Mouse (Mus musculus): Measurements from ENCODE around the gene Teddm2.
"Not testable (repeated sequence)": the region's sequence is repeated elsewhere in the genome, so short reads cannot be mapped to it uniquely, and the experiment has no call there.

Teddm2 gene

DNA sequence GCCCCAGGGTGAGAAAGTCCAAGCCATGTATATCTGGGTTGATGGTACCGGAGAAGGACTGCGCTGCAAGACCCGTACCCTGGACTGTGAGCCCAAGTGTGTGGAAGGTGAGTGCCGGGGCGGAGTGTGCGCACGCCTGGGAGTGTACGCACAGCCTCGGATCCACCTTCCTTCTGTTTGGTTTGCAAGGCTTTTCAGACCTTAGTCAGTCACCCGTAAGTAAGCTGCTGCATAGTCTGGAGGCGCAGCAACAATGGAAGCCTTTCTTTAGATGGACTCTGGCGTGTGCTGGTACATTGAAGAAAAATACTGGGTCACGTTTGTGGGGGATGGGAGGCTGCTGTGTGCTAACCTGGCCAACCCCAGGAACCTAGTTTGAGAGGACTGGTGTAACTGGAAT is 3.0 kb upstream of the Teddm2 start:
- DNase-seq = no peak

DNA sequence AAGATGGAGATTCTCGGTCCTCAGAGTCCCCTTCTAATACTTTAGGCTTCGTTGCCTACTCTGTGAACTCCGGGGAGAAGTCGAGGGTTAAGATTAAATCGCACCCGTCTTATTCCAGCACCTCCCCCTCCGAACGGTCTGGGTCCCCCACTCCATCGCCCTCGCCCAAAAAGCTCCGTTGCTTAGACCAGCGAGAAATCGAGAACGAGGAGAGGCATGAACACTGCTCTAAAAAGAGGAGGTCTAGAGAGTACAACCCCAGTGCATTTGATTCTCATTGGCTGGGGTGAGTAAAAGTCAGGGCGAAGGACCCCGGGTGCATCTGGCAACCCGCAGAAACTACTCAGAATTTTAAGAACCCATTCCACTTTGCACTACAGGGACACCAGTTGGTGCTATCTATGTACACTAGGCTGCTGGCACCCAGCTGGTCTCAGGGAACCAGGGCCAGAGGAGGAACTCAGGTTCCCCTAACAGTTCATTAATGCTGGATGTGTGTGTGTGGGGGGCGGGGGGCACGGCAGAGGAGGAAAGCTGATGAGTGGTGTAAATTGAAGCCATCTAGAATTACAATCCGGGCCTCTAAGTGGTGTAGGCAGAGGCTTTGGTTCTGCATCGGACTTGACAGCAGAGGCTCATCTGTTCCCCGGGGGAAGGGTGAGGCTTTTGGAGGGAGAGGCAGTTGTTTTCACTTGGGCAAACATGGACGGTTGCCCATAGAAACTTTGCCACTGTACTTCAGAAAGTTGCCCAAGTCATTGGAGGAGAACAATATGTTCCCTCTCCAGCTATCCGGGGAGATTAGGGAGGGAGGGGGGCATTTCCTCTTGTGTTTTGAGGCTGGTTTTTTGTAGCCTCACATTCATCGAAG is 1.1 kb upstream of the Teddm2 start:
- peak; percentile 62 to 72 for DNase-seq

DNA sequence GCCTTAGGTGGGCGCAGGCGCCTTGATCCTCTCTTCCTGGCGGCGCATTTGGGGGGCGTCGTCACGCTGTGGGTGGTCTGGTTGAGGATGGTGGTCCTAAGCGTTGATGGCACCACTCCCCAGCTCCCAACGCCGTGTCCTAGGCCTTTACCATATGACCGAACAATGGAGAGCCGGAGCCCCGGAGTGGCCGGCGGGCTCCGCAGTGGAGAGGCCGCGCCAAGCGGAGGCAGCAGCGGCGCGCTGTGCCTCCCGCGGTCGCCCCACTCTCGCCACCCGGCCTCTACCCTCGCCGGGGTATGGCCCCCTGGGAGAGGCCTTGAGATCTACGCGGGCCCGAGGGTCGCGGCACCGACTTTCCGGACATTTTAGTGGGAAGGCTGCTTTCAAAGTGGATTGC is 353 bp upstream of the Teddm2 start:
- DNase-seq = peak in 1 of 2 experiments; percentile 57

DNA sequence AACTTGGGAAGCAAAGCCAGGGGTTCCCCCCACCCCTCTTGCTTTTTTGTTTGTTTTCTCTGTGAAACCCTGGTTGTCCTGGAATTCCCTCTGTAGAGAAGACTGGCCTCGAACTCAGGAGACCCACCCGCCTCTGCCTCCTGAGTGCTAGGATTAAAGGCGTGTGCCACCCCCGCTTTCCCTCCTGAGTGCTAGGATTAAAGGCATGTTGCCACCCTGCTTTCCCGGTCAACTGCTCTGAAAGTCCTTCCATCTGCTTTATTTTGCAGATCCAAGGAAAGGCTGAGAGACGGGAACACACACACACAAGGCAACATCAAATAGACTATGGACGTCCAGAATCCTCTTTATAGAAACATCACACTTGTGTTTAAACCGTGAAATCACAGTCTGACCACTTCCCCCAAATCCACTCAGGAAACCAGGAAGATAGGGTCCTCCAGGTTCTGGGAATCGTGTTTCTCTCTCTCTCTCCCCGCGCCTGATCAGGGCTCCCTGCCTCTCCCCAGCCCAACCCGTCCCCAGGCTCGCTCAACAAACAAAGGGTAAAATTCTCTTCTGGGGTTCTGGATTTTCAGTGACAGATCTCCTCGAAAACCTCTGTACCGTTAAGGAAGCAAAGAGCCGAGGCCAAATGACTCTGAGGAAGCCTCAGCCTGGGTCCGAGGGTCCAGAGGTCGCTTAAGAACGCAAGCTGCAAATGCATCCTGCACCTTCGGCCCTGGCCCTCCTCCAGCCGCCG is 868 bp downstream of the Teddm2 start:
- no peak for DNase-seq

DNA sequence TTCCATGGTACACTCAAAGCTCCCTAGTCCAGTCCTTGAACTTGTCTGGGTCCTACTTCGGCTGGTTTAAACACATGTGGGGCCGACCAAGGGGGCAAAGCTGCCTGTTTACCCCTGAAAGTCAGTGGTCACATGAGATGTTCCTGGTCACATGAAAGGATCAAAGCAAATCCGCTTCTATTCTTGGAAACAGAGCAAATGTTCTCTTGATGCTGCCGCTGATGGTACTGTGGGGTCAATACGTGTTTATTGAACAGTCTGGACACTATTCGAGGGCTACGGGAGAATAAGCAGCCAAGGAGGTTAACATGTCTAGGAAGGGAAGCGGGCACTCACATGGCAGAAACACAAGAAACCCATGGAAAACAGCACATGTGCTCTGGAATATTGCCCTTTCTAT is 2.8 kb downstream of the Teddm2 start:
- no peak for DNase-seq

DNA sequence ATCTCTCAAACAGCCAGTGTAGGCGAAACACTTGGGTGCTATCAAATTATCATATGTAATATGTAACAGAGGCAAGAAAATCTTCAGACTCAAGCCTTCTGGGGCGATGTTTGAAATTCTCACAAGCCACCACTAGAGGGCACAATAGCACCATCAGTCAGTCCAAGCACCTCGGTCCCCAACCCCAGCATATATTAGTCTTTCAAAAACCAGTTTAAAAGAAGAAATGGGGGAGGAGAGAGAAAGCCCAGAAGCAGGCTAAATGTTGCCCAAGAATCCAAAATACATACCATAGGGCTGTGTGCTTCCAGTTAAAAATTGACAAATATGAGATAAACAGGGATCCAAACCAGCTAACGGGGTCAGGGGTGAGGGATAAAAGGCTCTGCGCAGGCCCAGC is 5.0 kb downstream of the Teddm2 start:
- peak; percentile 65 to 82 for DNase-seq

DNA sequence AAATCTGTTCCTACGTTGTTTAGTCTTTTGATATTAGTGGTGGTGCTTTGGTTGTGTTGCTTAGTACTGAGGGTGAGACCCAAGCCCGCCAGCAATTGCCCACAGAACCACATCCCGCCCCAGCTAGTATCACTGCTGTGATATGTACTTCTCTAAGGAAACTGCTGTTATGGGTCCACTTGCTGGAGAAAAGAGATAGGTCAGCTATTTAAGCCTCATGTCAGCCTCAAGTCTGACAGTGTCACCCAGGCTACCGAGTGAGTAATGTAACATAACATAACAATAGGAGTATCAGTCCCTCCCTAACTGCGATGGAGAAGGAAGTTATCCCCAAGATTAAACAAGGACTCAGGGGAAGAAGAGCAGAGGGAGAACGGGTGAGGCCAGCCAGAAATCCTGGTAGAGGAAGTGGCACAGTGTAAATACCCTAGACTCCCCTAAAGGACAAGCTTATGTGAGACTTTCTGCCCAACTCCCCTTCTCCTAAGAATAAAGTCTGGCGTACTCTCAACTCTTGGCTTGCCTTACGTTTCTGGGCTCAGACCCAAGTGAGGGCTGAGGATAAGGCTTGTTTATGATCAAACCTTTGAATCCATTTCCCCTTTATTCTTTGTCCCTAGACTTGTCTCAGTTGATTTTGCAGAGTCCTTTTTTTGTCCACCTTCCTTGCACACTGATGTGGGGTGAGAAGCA is 5.7 kb downstream of the Teddm2 start:
- no peak for DNase-seq

DNA sequence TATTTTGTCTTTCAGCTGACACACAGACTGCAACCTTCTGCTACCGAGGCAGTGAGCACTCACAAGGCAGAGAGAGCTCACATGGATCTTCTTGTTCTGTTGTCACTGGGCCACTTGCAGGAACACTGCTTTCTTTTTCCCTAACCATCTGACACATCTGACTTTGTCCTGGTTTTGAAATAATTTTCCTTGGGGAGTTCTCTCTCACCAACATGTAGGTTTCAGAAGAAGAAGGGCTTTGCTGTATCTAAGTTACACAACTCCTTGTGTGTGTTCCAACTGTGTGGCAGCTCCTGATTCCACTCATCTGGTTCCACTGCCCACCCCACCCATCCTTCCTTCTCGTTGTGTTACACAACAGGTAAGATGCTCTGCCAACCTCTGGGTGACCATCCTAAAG is 6.3 kb downstream of the Teddm2 start:
- no peak for DNase-seq

DNA sequence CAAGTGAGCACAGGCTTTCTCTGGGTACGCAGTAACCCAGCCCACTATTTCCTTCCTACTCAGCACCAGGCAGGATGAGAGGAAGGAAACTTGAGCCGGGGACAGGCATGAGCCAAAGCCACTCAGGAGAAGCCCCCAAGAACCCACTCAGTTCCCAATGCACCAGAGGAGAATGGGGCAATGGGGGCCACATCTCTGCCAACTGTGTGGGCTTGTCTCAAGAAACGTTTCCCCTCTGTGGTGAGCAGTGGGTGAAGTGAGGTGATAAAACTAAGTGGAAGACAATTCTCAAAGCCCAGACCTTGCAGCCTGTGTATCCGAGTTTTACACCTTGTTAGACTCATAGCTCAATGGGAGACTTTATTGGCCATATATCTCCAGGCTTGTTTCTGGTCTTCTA is 8.6 kb downstream of the Teddm2 start, which contains the start of gene Teddm1a:
TSS of gene Teddm1a (plus strand) at position 301 of the 400 bp plus-strand sequence.
- no peak for DNase-seq

DNA sequence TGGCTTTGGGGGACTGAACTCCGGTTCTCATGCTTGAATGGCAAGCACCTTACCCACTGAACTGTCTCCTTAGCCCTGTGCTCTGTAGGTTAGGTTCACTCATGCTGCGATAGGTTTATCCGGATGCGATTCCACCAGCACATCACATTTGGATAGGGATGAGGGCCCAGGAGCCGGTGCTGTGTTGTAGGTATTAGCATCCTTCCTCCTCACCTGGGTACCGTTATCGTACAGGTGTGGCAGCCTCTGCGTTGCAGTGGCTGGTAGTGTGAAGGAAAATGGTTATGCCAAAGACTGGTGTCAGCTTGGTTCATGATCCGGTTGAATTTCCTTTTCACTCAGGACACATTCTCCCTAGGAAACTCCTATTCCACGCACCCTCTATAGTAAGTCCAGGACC is 9.9 kb downstream of the Teddm2 start:
- no peak for DNase-seq

DNA sequence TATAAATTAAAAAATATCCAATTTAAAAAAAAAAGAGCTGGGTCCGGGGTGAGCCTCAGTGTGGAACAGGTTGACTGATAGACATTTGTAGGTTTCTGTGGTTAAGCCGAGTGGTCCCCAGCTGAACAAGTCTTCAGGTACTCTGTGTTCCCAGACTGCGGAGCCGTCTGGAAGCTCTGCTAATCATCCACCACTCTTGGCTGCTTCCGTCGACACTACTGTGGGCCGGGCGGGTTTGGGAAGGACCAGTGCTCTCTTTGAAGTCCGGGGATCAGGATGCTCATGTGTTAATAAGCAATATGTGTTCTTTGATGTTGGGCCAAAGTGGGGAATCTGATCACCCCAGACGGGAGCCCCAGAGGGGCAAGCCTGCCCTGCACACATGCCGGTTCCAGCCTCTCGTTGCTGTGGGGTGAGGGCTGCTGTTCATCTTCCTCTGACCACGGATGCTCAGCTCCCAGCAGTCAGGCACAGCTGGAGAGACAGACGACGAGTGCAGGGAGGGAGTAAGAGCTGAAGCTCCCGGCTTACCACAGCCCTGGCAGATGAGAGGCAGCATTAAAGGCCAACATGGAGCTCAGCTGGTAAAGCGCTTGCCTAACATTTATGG is 13.9 kb downstream of the Teddm2 start:
- no peak for DNase-seq

DNA sequence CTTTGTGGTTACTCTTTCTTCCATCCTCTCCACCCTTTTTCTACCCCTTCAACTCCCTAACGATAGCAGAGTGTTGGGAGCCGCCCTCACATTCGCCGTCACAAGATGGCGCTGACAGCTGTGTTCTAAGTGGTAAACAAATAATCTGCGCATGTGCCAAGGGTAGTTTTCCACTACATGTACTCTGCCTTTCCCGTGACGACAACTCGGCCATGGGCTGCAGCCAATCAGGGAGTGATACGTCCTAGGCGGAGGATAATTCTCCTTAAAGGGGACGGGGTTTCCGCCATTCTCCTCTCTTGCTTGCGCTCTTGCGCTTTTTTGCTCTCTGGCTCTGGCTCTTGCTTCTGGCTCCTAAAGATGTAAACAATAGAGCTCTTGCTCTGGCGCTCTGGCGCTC is 19.6 kb downstream of the Teddm2 start:
- DNase-seq = not testable (repeated sequence)

DNA sequence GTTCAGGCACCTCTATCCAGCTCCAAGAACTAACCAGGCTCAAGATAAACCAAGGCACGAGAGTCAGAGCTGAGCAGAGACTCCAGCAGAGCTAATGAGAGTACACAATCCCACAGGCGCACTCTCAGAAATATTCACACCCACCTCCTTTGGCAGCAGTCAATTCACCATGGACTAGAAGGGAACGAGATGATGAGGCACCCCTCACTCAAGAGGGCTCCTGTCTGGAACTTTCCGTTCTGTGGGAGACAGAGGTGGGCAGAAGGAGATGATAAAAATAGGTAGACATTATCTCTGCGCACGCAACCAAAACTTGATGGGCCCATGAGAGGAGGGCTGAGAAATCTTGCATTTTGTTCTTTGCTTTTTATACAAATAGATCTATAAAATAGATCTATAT is 26.0 kb downstream of the Teddm2 start, which contains the start of gene Teddm1b:
TSS of gene Teddm1b (plus strand) at position 301 of the 400 bp plus-strand sequence.
- no peak for DNase-seq

DNA sequence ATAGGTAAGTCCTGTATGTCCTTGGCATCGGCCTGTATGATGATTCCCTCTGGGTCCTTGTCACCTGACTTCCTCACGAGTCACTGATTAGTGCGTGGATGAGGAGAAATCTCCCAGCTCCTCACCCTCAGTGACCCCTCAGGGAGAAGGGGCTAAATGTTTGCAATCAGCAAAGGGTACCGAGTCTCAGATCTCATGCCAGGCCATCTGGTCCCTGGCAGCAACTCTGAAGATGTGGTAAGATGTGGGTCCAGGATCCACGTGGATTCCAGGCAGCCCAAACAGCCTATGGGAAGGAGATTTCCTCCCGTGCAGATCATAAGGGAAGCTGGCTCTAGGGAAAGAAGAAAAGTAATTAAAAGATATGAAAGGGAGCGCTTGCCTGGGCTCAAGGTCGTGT is 44.1 kb downstream of the Teddm2 start:
- DNase-seq = no peak

DNA sequence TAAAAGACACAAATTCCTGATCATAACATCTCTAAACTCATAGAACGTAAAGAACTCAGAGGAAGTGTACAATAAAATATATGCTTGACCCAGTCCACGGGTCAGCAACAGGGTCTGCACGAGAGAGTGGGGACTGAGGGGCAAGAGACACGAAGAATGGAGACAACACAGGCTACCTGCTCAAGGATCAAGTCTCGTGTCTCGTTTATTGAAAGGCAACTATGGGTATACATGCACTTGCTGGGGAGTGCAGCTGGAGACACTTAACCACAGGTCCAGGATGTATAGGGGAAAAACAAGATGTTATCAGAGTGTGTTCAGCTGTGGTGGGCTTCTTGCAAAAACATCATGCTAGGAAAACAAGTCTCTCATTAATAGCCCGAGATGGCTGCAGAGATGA is 47.3 kb downstream of the Teddm2 start:
- DNase-seq = not testable (repeated sequence)

DNA sequence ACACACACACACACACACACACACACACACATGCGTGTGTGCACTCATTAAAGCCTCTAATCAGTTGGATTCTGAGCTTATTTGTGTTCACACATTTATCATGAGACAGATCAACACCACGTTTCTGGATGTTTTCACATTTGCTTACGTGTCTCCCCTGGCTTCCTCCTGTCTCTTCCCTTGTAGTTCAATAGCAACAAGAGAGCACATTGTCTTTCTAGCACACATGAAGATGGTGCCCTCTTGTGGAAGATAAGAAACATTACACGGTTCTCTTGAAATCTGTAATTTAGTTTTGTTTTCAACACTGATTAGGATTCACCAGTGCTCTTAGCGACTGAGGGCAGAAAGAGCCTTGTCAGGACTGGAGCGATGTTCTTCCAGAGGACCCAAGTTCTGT is 53.2 kb downstream of the Teddm2 start:
- DNase-seq = no peak

DNA sequence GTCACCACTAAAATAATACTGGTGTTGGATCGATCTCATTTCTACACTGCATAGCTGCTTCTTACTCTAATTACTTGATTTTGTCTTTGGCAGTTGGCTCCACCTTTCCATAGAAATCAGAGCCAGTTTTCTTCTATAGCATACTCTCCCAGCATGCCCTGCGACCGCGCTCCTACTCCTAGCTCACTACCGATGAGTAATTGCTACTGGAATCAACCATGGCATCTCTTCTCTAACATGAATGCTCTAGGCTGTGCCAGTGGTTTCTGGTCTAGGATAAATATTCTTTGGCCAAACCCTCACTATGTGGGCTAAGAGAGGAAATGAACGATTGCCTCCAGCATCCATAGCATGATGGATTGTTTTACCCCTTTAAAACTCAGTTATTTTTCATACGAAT is 53.6 kb downstream of the Teddm2 start:
- no peak for DNase-seq

DNA sequence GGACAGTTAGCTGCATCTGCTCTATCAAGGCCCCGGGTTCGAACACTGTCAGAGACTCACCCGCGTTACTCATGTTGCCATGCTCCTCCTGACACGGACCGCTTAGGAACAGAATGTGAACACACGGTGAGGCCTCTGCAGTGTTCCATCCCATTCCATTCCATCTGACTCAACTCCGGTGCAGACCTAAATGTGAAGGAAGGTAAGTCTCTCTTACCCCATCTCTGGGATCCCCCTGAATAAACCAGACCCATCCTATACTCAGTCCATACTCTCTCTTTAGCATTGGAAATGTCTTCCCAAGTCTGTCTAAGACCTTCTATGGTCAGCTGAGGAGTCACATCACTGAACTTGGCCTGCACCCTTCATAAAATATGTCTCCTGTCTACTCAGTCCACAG is 56.0 kb downstream of the Teddm2 start, which contains the start of gene Rgsl1:
TSS of gene Rgsl1 (minus strand) at position 101 of the 400 bp plus-strand sequence.
- no peak for DNase-seq

DNA sequence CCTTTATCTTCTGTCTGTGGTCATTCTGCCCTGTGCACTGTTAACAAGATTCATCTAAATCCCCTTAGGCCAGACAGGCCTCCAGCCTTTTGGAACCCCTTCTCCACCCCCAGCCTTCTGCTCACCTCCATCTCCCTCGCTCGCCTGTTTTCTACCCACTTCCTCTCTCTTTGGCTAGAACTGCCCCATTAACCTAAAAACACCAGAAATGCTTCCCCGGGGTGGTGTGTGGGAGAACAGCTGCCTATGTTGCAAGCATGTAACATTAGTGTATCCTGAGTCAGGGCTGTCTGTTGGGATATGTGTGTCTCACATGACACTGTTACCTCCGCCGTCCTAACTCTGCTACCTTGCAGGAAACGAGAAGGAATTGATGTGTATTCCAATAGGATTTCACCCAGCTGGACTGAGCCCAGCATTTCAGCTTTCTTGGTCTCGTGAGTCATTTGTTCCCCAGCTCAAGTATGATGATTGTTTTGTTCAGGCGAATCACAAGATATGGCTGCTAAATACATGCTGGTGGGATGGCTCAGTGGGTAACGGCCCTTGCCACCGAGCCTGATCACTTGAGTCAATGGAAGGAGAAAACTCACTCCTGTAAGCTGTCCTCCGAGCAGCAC is 57.8 kb downstream of the Teddm2 start:
- DNase-seq = no peak

DNA sequence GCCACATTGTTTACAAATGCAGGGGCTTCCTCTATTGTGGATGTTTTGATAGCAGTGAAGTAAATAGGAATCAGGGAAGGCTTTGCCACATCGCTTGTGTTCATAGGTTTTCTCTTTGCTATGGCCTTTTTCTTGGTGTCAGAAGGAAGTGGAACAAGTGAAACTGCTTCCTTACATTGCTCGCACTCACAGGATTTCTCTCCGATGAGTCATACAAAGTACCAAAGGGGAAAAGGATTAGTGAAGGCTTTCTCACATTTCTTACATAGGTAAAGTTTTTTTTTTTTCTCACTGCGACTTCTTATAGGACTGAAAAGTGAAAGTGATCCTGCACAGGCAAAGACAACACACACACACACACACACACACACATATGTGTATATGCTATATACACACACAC is 64.0 kb downstream of the Teddm2 start:
- DNase-seq = no peak

DNA sequence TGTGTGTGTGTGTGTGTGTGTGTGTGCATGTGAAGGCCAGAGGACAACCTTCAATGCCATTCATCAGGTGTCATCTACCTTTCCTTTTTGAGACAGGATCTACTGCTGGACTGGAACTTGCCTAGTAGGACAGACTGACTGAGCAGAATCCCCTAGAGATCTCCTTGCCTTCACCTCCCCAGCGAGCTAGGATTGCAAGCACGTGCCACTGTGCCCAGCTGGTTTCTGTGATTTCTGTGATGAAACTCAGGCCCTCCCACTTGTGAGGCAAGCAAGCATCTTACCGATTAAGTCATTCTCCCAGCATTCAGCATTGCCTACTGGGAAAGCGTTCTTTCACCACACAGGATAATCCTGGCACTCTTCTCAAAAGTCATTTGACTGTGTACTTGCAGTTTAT is 69.3 kb downstream of the Teddm2 start:
- DNase-seq = no peak

DNA sequence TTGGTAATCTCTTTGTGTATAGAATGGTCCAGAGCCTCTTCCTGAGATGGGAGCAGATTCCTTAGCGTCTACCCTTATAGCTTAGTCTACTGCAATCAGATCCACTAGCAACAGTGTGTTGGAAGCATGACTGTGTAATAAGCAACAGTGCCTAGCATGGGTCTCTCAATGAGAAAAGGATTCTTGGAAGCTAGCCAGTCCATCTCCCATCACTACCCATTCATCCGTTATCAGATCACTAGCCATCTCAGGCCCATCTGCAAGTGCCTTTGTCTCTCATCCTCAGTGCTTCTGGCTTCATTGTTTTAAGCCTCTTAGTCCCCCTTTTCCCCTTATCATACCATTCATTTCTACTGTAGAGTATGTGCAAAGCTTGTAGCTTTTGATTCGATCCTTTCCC is 79.8 kb downstream of the Teddm2 start:
- DNase-seq = no peak
